Mouse (Mus musculus) ES-E14 (cell line): ENCODE results near the gene Nhs. TPM values are rescaled to one million over a fixed set of nuclear protein-coding genes. Genes with fewer than 3 reads are reported as not detected.

Experiments used
- DNase-seq: peaks from one replicate; pipeline ENCODE4 v3.0.0-alpha.2; 2013; ENCODE audit warnings: low read depth, low spot score
- H3K27ac ChIP-seq: 2 replicates; pipeline ENCODE4 v1.5.1; 2012; ENCODE audit warnings: low read depth, mild to moderate bottlenecking, low read length, moderate library complexity, mixed read lengths; ENCODE audit not compliant: poor library complexity, insufficient read depth, severe bottlenecking
- H3K36me3 ChIP-seq: 2 replicates; pipeline ENCODE4 v1.6.1; 2012; ENCODE audit warnings: mild to moderate bottlenecking, low read length, moderate library complexity, mixed read lengths; ENCODE audit not compliant: control insufficient read depth, poor library complexity, insufficient read depth, severe bottlenecking
- H3K4me1 ChIP-seq, 2 experiments: fragments of 150-350 bp in 1 of 2; sonication (generic) in 1 of 2; 2 replicates each; pipeline ENCODE4 v1.6.1; 2012; ENCODE audit warnings: low read length in 2 of 2, mild to moderate bottlenecking in 1 of 2, mixed read lengths in 1 of 2; ENCODE audit not compliant: control insufficient read depth in 2 of 2, insufficient read depth in 2 of 2, poor library complexity in 1 of 2
- H3K4me3 ChIP-seq, 2 experiments: fragments of 150-350 bp in 1 of 2; sonication (generic) in 1 of 2; 2 replicates each; pipeline ENCODE4 v1.5.1; 2012; ENCODE audit warnings: low read length in 2 of 2, low read depth in 1 of 2, mild to moderate bottlenecking in 1 of 2, mixed read lengths in 1 of 2; ENCODE audit not compliant: insufficient read depth in 1 of 2, poor library complexity in 1 of 2, severe bottlenecking in 1 of 2
- H3K9ac ChIP-seq: 2 replicates; pipeline ENCODE4 v1.6.1; 2012; ENCODE audit warnings: low read depth, mild to moderate bottlenecking, low read length, mixed read lengths; ENCODE audit not compliant: poor library complexity, insufficient read depth, severe bottlenecking
- H3K9me3 ChIP-seq: fragments of 150-350 bp; sonication (generic); 2 replicates; pipeline ENCODE4 v1.6.1; 2012; ENCODE audit warnings: low read depth, mild to moderate bottlenecking, low read length; ENCODE audit not compliant: control insufficient read depth, insufficient read depth
- CHD2 ChIP-seq: IDR thresholded peaks from 2 replicates; pipeline ENCODE4 v1.6.1; 2014; ENCODE audit warnings: mild to moderate bottlenecking, low read depth, low read length, inconsistent platforms
- HCFC1 ChIP-seq: IDR thresholded peaks from 2 replicates; pipeline ENCODE4 v1.6.1; 2012; ENCODE audit warnings: low read length, inconsistent platforms, borderline replicate concordance; ENCODE audit not compliant: insufficient read depth
- MAFK ChIP-seq: IDR thresholded peaks from 2 replicates; pipeline ENCODE4 v1.6.1; 2014; ENCODE audit warnings: mild to moderate bottlenecking, low read depth, low read length, inconsistent platforms; ENCODE audit not compliant: insufficient read depth
- ZC3H11A ChIP-seq: IDR thresholded peaks from 2 replicates; pipeline ENCODE4 v1.6.1; 2012; ENCODE audit warnings: low read depth, mild to moderate bottlenecking, inconsistent platforms, low read length, borderline replicate concordance
- ZNF384 ChIP-seq: IDR thresholded peaks from 2 replicates; pipeline ENCODE4 v1.6.1; 2012; ENCODE audit warnings: low read depth, low read length, inconsistent platforms
- in situ Hi-C, 2 experiments: fragments of 600-800 bp; cut with MboI; formaldehyde crosslinking; loops; one replicate each; pipeline ENCODE4 v1.15.1; 2025; ENCODE audit warnings: low sequenced_read_pairs in 2 of 2, inconsistent platforms in 1 of 2; ENCODE audit not compliant: unreplicated experiment in 2 of 2
- total RNA-seq: library from RNA; depleted of rRNA; stranded (reverse); fragments of 300-350 nt; gene quantifications from 2 replicates; pipeline ENCODE4 v1.2.3, GENCODE M21; 2012

The Nhs gene
- total RNA-seq, 1 experiment, result 3.2 TPM

- DNase-seq, result no peak
- TF ChIP-seq ZC3H11A (no peak), HCFC1 (no peak), CHD2 (no peak), ZNF384 (no peak), MAFK (no peak)
- no peaks in the 10 kb centered on the region for H3K9me3 ChIP-seq
- in situ Hi-C loops, result no loop called here
- H3K36me3 ChIP-seq, result no peaks in the 10 kb centered on the region
- no peak overlapping the region for H3K27ac ChIP-seq
- H3K9ac ChIP-seq, result no peak overlapping the region
- no peak overlapping the region for H3K4me3 ChIP-seq
- no peaks in the 10 kb centered on the region for H3K4me1 ChIP-seq
Observed at GRCm38 (mm10) chrX:162085897-162086200, 73.7 kb downstream of the Nhs start.

GRCm38 (mm10) chrX:162085062-162085896, 74.3 kb downstream of the Nhs start:
- Histone ChIP-seq H3K4me1 (no peaks in the 10 kb centered on the region), H3K9ac (no peak overlapping the region)
- in situ Hi-C loops, result no loop called here

GRCm38 (mm10) chrX:162063164-162063563, 96.4 kb downstream of the Nhs start:
- Histone ChIP-seq H3K36me3 (no peaks in the 10 kb centered on the region), H3K9ac (no peak overlapping the region), H3K9me3 (no peaks in the 10 kb centered on the region), H3K4me3 (no peak overlapping the region), H3K27ac (no peak overlapping the region), H3K4me1 (no peaks in the 10 kb centered on the region)
- in situ Hi-C loops, result no loop called here
- no peak for TF ChIP-seq ZC3H11A
- no peak for TF ChIP-seq CHD2
- TF ChIP-seq MAFK, result no peak
- no peak for TF ChIP-seq HCFC1
- no peak for TF ChIP-seq ZNF384
- DNase-seq, result no peak

More at GRCm38 (mm10) chrX:162085062-162085896, 74.3 kb downstream of the Nhs start:
- H3K4me3 ChIP-seq, result no peak overlapping the region
- no peak for DNase-seq
- TF ChIP-seq ZC3H11A (no peak), MAFK (no peak)
- no peaks in the 10 kb centered on the region for H3K36me3 ChIP-seq
- H3K27ac ChIP-seq, result no peak overlapping the region
- no peaks in the 10 kb centered on the region for H3K9me3 ChIP-seq

- TF ChIP-seq MAFK (no peak), HCFC1 (no peak), ZNF384 (no peak), CHD2 (no peak), ZC3H11A (no peak)
- H3K4me3 ChIP-seq, result no peak overlapping the region
- no peaks in the 10 kb centered on the region; a peak in 1 of 4 replicates for H3K4me1 ChIP-seq
- H3K9me3 ChIP-seq, result no peaks in the 10 kb centered on the region
- in situ Hi-C loops, result no loop called here
- DNase-seq, result no peak
- H3K27ac ChIP-seq, result no peak overlapping the region
- H3K9ac ChIP-seq, result no peak overlapping the region
- H3K36me3 ChIP-seq, result no peaks in the 10 kb centered on the region
Observed at GRCm38 (mm10) chrX:162055635-162056034, 103.9 kb downstream of the Nhs start.

GRCm38 (mm10) chrX:162053566-162053965, 106.0 kb downstream of the Nhs start:
- in situ Hi-C loops, result no loop called here

More at GRCm38 (mm10) chrX:162053566-162053965, 106.0 kb downstream of the Nhs start:
- Histone ChIP-seq H3K27ac (no peak overlapping the region), H3K4me1 (no peaks in the 10 kb centered on the region; a peak in 1 of 4 replicates), H3K4me3 (no peak overlapping the region), H3K9me3 (no peaks in the 10 kb centered on the region), H3K9ac (no peak overlapping the region), H3K36me3 (no peaks in the 10 kb centered on the region)
- no peak for DNase-seq
- no peak for TF ChIP-seq ZC3H11A
- TF ChIP-seq MAFK, result no peak
- no peak for TF ChIP-seq ZNF384
- no peak for TF ChIP-seq CHD2
- TF ChIP-seq HCFC1, result no peak
